Mouse (Mus musculus) lung, embryonic 16.5 days (tissue): ENCODE data around the gene Pak1ip1. TPM values are rescaled to one million over a fixed set of nuclear protein-coding genes. Genes with fewer than 3 reads are reported as not detected.

Experiments used
- ATAC-seq: fragments of 200-750 bp; cut with Nextera tagmentation; 2 replicates; pipeline ENCODE4 v1.8.0; 2017; ENCODE audit warnings: low read depth, mild to moderate bottlenecking, moderate library complexity
- H3K27ac ChIP-seq: fragments of 300-500 bp; sonication (generic); 2 replicates; pipeline ENCODE4 v1.5.1; 2014; ENCODE audit warnings: mild to moderate bottlenecking, control low read depth, low read length
- H3K27me3 ChIP-seq: fragments of 300-500 bp; sonication (generic); 2 replicates; pipeline ENCODE4 v1.6.1; 2014; ENCODE audit warnings: low read depth, low read length, mixed read lengths; ENCODE audit not compliant: control insufficient read depth, insufficient read depth
- H3K36me3 ChIP-seq: fragments of 300-500 bp; sonication (generic); 2 replicates; pipeline ENCODE4 v1.6.1; 2014; ENCODE audit warnings: low read length; ENCODE audit not compliant: control insufficient read depth, insufficient read depth
- H3K4me1 ChIP-seq: fragments of 300-500 bp; sonication (generic); replicated peaks from 2 replicates; pipeline ENCODE4 v1.6.1; 2014; ENCODE audit warnings: low read length, mixed read lengths; ENCODE audit not compliant: control insufficient read depth, insufficient read depth
- H3K4me2 ChIP-seq: fragments of 300-500 bp; sonication (generic); 2 replicates; pipeline ENCODE4 v1.6.1; 2014; ENCODE audit warnings: low read depth, low read length, control low read depth
- H3K4me3 ChIP-seq: fragments of 300-500 bp; sonication (generic); 2 replicates; pipeline ENCODE4 v1.5.1; 2014; ENCODE audit warnings: mild to moderate bottlenecking, low read length, control low read depth
- H3K9ac ChIP-seq: fragments of 300-500 bp; sonication (generic); 2 replicates; pipeline ENCODE4 v1.6.1; 2014; ENCODE audit warnings: low read length, control low read depth
- H3K9me3 ChIP-seq: fragments of 300-500 bp; sonication (generic); 2 replicates; pipeline ENCODE4 v1.6.1; 2016; ENCODE audit warnings: low read length; ENCODE audit not compliant: control insufficient read depth
- WGBS: fragments of 180-500 bp; shearing (Covaris S2); extraction: QIAGEN DNeasy Blood & Tissue Kit; methylation state at CpG from one replicate; pipeline ENCODE4 v1.1.7; 2014; 5-methylcytosine and 5-hydroxymethylcytosine counted together
- polyA plus RNA-seq: library from polyadenylated mRNA; unstranded; fragments of >200 nt; fragmentation: Nextera tagmentation; extraction: Ambion mirVana; gene quantifications from 2 replicates; pipeline ENCODE4 v1.2.1, GENCODE M21; 2015

Gene Pak1ip1
- polyA plus RNA-seq, 1 experiment from 2014 or later: 62.2 TPM

- H3K27ac ChIP-seq: no peak overlapping the region
- no peaks in the 10 kb centered on the region for H3K27me3 ChIP-seq
- H3K4me3 ChIP-seq: no peak overlapping the region
- H3K9me3 ChIP-seq: no peaks in the 10 kb centered on the region
- no peaks in the 10 kb centered on the region for H3K4me1 ChIP-seq
- 77% methylated on average over 5 of the region's 5 CpGs for WGBS
- ATAC-seq: no peak
- no peak overlapping the region for H3K9ac ChIP-seq
- H3K4me2 ChIP-seq: no peak overlapping the region
- H3K36me3 ChIP-seq: no peaks in the 10 kb centered on the region
Observed at GRCm38 (mm10) chr13:41051965-41052364, 51.1 kb downstream of the Pak1ip1 start.

Other genes starting within 250 kb of the Pak1ip1 start
- 4.3 and 4.5 TPM in 2 replicates for gene Gcnt2, start 141.3 kb upstream of the Pak1ip1 start, polyA plus RNA-seq
- gene Tmem14c, start 15.3 kb downstream of the Pak1ip1 start, polyA plus RNA-seq: 204 and 223 TPM in 2 replicates
- 2.4 and 2.5 TPM in 2 replicates for gene Mak, start 78.7 kb downstream of the Pak1ip1 start, polyA plus RNA-seq
- gene Gcm2, start 110.0 kb downstream of the Pak1ip1 start, polyA plus RNA-seq: not detected in 2 replicates
- gene Sycp2l, start 113.3 kb downstream of the Pak1ip1 start, polyA plus RNA-seq: not detected in 2 replicates
- 3.5 and 3.6 TPM in 2 replicates for gene Elovl2, start 219.4 kb downstream of the Pak1ip1 start, polyA plus RNA-seq
- gene Smim13, start 248.8 kb downstream of the Pak1ip1 start, polyA plus RNA-seq: 12.4 and 13.2 TPM in 2 replicates